Mouse (Mus musculus) testis, adult 2 months (tissue): ENCODE measurements around the gene Rnf5.

Experiments
- CTCF ChIP-seq: fragments of 200-500 bp; IDR thresholded peaks from 2 replicates; pipeline ENCODE4 v1.5.1; 2012; ENCODE audit warnings: low read depth, mild to moderate bottlenecking, inconsistent platforms, low read length, moderate library complexity; ENCODE audit not compliant: control insufficient read depth, insufficient read depth, insufficient replicate concordance
- POLR2A ChIP-seq: fragments of 200-500 bp; IDR thresholded peaks from 2 replicates; pipeline ENCODE4 v1.6.1; 2012; ENCODE audit warnings: low read depth, mild to moderate bottlenecking, inconsistent platforms, low read length, moderate library complexity; ENCODE audit not compliant: control insufficient read depth

- no peak for TF ChIP-seq POLR2A
- TF ChIP-seq CTCF = no peak
These were observed 41.9 kb upstream of the Rnf5 start for GRCm38 (mm10) chr17:34645256-34645829.
